Mouse (Mus musculus) liver, postnatal 0 days (tissue): ENCODE results near the gene Zdhhc1. TPM values are rescaled to one million over a fixed set of nuclear protein-coding genes. Genes with fewer than 3 reads are reported as not detected.

ENCODE experiments used
- ATAC-seq: fragments of 200-750 bp; cut with Nextera tagmentation; 2 replicates; pipeline ENCODE4 v1.8.0; 2017; ENCODE audit warnings: mild to moderate bottlenecking, moderate library complexity
- DNase-seq: peaks from one replicate; pipeline ENCODE4 v3.0.0-alpha.2; 2016
- H3K27ac ChIP-seq: fragments of 300-500 bp; sonication (generic); 2 replicates; pipeline ENCODE4 v1.5.1; 2014; ENCODE audit warnings: antibody characterized with exemption, moderate library complexity, mild to moderate bottlenecking, low read depth
- H3K27me3 ChIP-seq: fragments of 300-500 bp; sonication (generic); 2 replicates; pipeline ENCODE4 v1.6.1; 2014; ENCODE audit warnings: low read length, control low read depth, mixed read lengths; ENCODE audit not compliant: insufficient read depth
- H3K36me3 ChIP-seq: fragments of 300-500 bp; sonication (generic); replicated peaks from 2 replicates; pipeline ENCODE4 v1.6.1; 2014; ENCODE audit warnings: mild to moderate bottlenecking, control low read depth, low read length, moderate library complexity, mixed read lengths; ENCODE audit not compliant: insufficient read depth
- H3K4me1 ChIP-seq: fragments of 300-500 bp; sonication (generic); 2 replicates; pipeline ENCODE4 v1.6.1; 2014; ENCODE audit warnings: antibody characterized with exemption, mild to moderate bottlenecking, control low read depth; ENCODE audit not compliant: insufficient read depth
- H3K4me2 ChIP-seq: fragments of 300-500 bp; sonication (generic); 2 replicates; pipeline ENCODE4 v1.6.1; 2014; ENCODE audit warnings: low read depth, mild to moderate bottlenecking, low read length, moderate library complexity, mixed read lengths
- H3K4me3 ChIP-seq: fragments of 300-500 bp; sonication (generic); 2 replicates; pipeline ENCODE4 v1.5.1; 2014; ENCODE audit warnings: low read depth, low read length
- H3K9ac ChIP-seq: fragments of 300-500 bp; sonication (generic); replicated peaks from 2 replicates; pipeline ENCODE4 v1.6.1; 2014; ENCODE audit warnings: mild to moderate bottlenecking, moderate library complexity
- H3K9me3 ChIP-seq: fragments of 300-500 bp; sonication (generic); 2 replicates; pipeline ENCODE4 v1.6.1; 2016; ENCODE audit warnings: mild to moderate bottlenecking, control low read depth, low read length, mixed read lengths
- CTCF ChIP-seq: sonication (generic); IDR thresholded peaks from 2 replicates; pipeline ENCODE4 v1.5.1; 2016; ENCODE audit warnings: antibody characterized with exemption, low read depth
- EP300 ChIP-seq: IDR thresholded peaks from 2 replicates; pipeline ENCODE4 v1.6.1; 2016; ENCODE audit warnings: antibody characterized with exemption, low read depth, mild to moderate bottlenecking
- WGBS: fragments of 180-500 bp; shearing (Covaris S2); extraction: QIAGEN DNeasy Blood & Tissue Kit; methylation state at CpG from one replicate; pipeline ENCODE4 v1.1.7; 2014; ENCODE audit not compliant: insufficient replicate concordance; 5-methylcytosine and 5-hydroxymethylcytosine counted together
- polyA plus RNA-seq: library from polyadenylated mRNA; unstranded; fragments of >200 nt; fragmentation: Nextera tagmentation; extraction: Ambion mirVana; gene quantifications from 2 replicates; pipeline ENCODE4 v1.2.1, GENCODE M21; 2015

Zdhhc1 gene
- polyA plus RNA-seq, 1 experiment from 2014 or later = 2.1 TPM

GRCm38 (mm10) chr8:105448596-105448995 lies 48.1 kb downstream of the Zdhhc1 start:
- H3K9ac ChIP-seq = 0 out of 2 replicates have a peak overlapping the region, but pooled peaks have one; percentile 17
- H3K27me3 ChIP-seq = no peaks in the 10 kb centered on the region
- H3K27ac ChIP-seq = peak overlapping the region; percentile 68
- H3K36me3 ChIP-seq = no peaks in the 10 kb centered on the region
- H3K9me3 ChIP-seq = no peaks in the 10 kb centered on the region
- ATAC-seq = peak; percentile 92
- TF ChIP-seq CTCF (no peak), EP300 (peak; percentile 77)
- 57% methylated on average over 5 of the region's 5 CpGs for whole genome bisulfite sequencing
- H3K4me2 ChIP-seq = peak overlapping the region; percentile 58
- no peak overlapping the region for H3K4me3 ChIP-seq
- peaks cover 16% of the 10 kb centered on the region for H3K4me1 ChIP-seq
- DNase-seq = no peak

GRCm38 (mm10) chr8:105448188-105448587 lies 48.5 kb downstream of the Zdhhc1 start:
- Histone ChIP-seq H3K4me3 (no peak overlapping the region), H3K4me2 (peak overlapping the region; percentile 58), H3K27me3 (no peaks in the 10 kb centered on the region; the same call in 1 of the 2 replicates), H3K9me3 (no peaks in the 10 kb centered on the region), H3K9ac (0 out of 2 replicates have a peak overlapping the region, but pooled peaks have one; percentile 17), H3K36me3 (no peaks in the 10 kb centered on the region), H3K4me1 (peaks cover 16% of the 10 kb centered on the region), H3K27ac (peak overlapping the region; percentile 68)
- TF ChIP-seq CTCF (no peak), EP300 (0 out of 2 replicates have a peak, but pooled peaks have one; percentile 56)
- WGBS = 71% methylated on average over 3 of the region's 3 CpGs
- DNase-seq = no peak
- peak; percentile 93 for ATAC-seq

- no peak for DNase-seq
- H3K9ac ChIP-seq = no peak overlapping the region
- no peaks in the 10 kb centered on the region for H3K9me3 ChIP-seq
- H3K4me2 ChIP-seq = no peak overlapping the region
- WGBS = 53% methylated on average over 4 of the region's 4 CpGs
- no peak for TF ChIP-seq EP300
- no peak for TF ChIP-seq CTCF
- H3K27me3 ChIP-seq = no peaks in the 10 kb centered on the region; the same call in 1 of the 2 replicates
- H3K36me3 ChIP-seq = no peaks in the 10 kb centered on the region
- H3K27ac ChIP-seq = no peak overlapping the region
- ATAC-seq = no peak
- no peak overlapping the region for H3K4me3 ChIP-seq
- peaks cover 16% of the 10 kb centered on the region for H3K4me1 ChIP-seq
These were observed 50.6 kb downstream of the Zdhhc1 start for GRCm38 (mm10) chr8:105446127-105446552.

DNA sequence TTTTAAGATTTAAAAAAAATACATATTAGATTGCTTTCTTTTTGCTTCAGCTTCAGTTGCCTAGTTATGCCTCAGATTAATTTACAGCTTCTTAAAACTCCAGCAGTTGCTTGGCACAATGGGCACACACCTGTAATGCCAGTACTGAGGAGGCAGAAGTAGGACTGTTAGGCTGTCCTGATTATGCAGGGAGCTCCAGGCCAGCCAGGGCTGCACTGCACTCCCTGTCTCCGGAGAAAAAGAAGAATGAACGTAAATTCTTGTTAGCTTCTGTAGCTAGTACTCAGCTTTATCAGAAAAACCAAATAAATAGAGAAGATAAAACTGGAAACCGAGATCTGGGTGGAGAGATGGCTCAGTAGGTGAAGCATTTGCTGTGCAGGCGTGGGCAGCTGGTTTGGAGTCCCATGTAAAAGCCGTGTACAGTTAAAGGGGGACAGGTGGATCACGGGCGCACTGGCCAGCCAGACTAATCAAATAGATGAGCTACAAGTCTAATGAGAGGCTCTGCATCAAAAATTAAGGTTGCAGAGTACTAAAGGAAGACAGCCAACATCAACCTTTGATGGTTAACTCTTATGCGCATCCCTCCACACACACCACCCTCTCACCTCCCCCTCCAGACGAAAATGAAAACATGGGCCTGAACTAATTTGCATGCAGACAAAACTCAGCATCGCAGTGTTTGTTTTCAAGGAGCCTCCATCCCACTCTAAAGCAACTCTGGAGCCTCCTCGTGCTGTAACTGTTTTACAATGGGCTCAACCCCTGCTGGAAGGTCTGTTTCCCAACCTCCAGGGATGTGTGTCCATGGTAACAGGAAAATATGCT lies 51.2 kb downstream of the Zdhhc1 start:
- no peak for DNase-seq
- H3K4me3 ChIP-seq = no peak overlapping the region
- TF ChIP-seq CTCF (no peak), EP300 (no peak)
- 43% methylated on average over 11 of the region's 11 CpGs for WGBS
- H3K9ac ChIP-seq = no peak overlapping the region
- H3K27me3 ChIP-seq = no peaks in the 10 kb centered on the region; the same call in 1 of the 2 replicates
- peaks cover 16% of the 10 kb centered on the region for H3K4me1 ChIP-seq
- H3K27ac ChIP-seq = no peak overlapping the region
- H3K4me2 ChIP-seq = no peak overlapping the region
- ATAC-seq = no peak
- no peaks in the 10 kb centered on the region for H3K9me3 ChIP-seq
- H3K36me3 ChIP-seq = no peaks in the 10 kb centered on the region

DNA sequence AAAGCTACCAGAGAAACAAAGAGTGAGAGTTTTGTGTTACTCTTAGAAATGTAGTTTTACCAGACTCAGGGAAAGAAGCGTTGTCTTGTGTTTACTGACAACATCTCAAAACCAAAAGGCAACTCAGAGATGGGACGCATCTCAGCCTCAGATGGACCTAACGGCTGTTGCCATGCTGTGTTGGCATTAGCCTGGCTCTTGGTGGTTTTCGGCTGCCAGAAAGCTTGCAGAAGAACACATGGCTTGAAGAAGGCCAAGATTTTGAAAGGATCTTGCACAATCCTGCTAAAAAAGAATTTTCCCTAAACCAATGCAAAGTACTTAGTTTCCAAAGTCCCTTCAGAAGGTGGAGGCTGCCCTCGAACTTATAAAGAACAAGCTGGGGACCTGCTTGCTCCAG lies 54.0 kb downstream of the Zdhhc1 start:
- ATAC-seq = no peak
- WGBS = 86% methylated on average over 5 of the region's 5 CpGs
- H3K27me3 ChIP-seq = no peaks in the 10 kb centered on the region; the same call in 1 of the 2 replicates
- peaks cover 8% of the 10 kb centered on the region; the same call in 1 of the 2 replicates for H3K4me1 ChIP-seq
- DNase-seq = no peak
- no peaks in the 10 kb centered on the region for H3K36me3 ChIP-seq
- no peak overlapping the region for H3K9ac ChIP-seq
- H3K9me3 ChIP-seq = no peaks in the 10 kb centered on the region
- TF ChIP-seq EP300 (no peak), CTCF (no peak)
- H3K4me2 ChIP-seq = no peak overlapping the region
- no peak overlapping the region for H3K27ac ChIP-seq
- no peak overlapping the region for H3K4me3 ChIP-seq

- TF ChIP-seq EP300 (no peak), CTCF (peak; percentile 64)
- H3K4me3 ChIP-seq = no peak overlapping the region
- DNase-seq (peak; percentile 71), ATAC-seq (no peak)
- no peaks in the 10 kb centered on the region; the same call in 1 of the 2 replicates for H3K27me3 ChIP-seq
- H3K4me2 ChIP-seq = no peak overlapping the region
- H3K9ac ChIP-seq = no peak overlapping the region
- 9% methylated on average over 6 of the region's 6 CpGs for WGBS
- no peaks in the 10 kb centered on the region for H3K36me3 ChIP-seq
- H3K9me3 ChIP-seq = no peaks in the 10 kb centered on the region
- H3K4me1 ChIP-seq = peaks cover 8% of the 10 kb centered on the region; the same call in 1 of the 2 replicates
- no peak overlapping the region for H3K27ac ChIP-seq
These were observed 55.3 kb downstream of the Zdhhc1 start for GRCm38 (mm10) chr8:105441433-105441832.
